Mouse (Mus musculus) leukemia stem cell, adult 10-12 weeks (primary cell): ENCODE measurements around the gene Sri. TPM values are rescaled to one million over a fixed set of nuclear protein-coding genes. Genes with fewer than 3 reads are reported as not detected.

Experiments used
- polyA plus RNA-seq: library from polyadenylated mRNA; stranded (reverse); fragments of >175 nt; gene quantifications from 2 replicates; pipeline ENCODE4 v1.2.3, GENCODE M21; 2012; ENCODE audit warnings: low replicate concordance

The Sri gene
- 128 and 210 TPM in 2 replicates for polyA plus RNA-seq

DNA sequence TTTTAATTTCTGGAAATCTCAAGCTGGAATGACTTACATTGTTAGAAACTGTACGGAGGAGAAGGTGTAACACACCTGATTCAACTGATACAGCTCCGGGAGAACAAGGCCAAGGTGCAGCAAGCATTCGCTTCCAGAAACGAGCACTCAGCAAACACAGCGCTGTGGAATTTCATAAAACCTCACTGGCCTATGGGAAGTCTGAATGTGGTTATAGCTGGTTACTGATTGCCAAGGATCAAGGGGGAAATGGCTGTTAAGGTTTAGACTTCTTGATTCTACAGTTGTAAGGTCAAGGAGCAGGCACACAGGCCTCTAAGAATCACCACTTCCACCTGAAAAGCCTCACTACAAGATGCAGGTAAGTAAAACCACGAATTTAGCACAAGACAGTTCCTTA lies at the start of gene Sri:
Gene Sri (plus strand): TSS at position 224 of the 400 bp plus-strand sequence.

Other genes with a start within 250 kb of the Sri start
- 0.06 and 0.14 TPM in 2 replicates for gene Steap4, start 85.6 kb upstream of the Sri start, polyA plus RNA-seq